Mouse (Mus musculus) erythroblast, embryonic 14.5 days (primary cell): ENCODE data around the gene Ncor1.

Experiments
- GATA1 ChIP-seq: IDR thresholded peaks from 2 replicates; pipeline ENCODE4 v1.6.1; 2012; ENCODE audit warnings: low read length, inconsistent platforms, mixed read lengths
- TAL1 ChIP-seq: IDR thresholded peaks from 3 replicates; pipeline ENCODE4 v1.6.1; 2012; ENCODE audit warnings: low read length, inconsistent platforms, mixed read lengths

DNA sequence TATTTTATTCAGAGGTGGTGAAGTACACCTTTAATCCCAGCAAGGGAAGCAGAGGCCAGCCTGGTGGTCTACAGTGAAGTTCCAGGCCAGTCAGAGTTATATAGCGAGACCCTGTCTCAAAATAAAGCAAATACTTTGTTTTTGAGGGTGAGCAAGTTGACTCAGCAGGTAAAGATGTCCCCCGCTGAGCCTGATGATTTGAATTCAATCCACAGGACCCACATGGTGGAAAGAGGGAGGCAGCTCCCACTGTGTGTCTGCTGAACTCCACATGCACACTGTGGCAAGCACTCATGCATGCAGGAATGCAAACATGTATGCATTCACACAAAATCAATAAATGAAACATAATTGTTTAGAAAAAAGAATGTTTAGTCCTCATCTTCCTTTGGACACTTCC lies 40.5 kb upstream of the Ncor1 start:
- TF ChIP-seq TAL1 = no peak
- TF ChIP-seq GATA1 = no peak
